In genomic region chr6:102520977-102521376, GRCm38 (mm10) we compare ENCODE assay signal across 24 mouse cellular contexts. TPM values are rescaled to one million over a fixed set of nuclear protein-coding genes. Genes with fewer than 3 reads are reported as not detected.
DNase-seq lines count a peak whose midpoint lies in the region; ATAC-seq lines count a peak whose summit lies in the region.
"Had no signal": no experiment of that assay in that cellular context is flagged by ENCODE, and none has a peak within 500 bp of the region (broad histone marks: within the 10 kb centered on the region; RNA-seq: fewer than 3 reads in every experiment).

No protein-coding gene starts in this region.

- H3K9me3 ChIP-seq in hindbrain, embryonic 11.5 days (ENCODE audit: control insufficient read depth, low read length), result no peaks in the 10 kb centered on the region
- H3K9me3 ChIP-seq in hindbrain, embryonic 13.5 days, result no peaks in the 10 kb centered on the region
- no peaks in the 10 kb centered on the region for H3K9me3 ChIP-seq in neural tube, embryonic 12.5 days
- H3K9me3 ChIP-seq in hindbrain, embryonic 15.5 days, result no peaks in the 10 kb centered on the region
- H3K9me3 ChIP-seq: embryonic facial prominence, embryonic 15.5 days; forebrain, embryonic 10.5 days; heart, embryonic 10.5 days; heart, embryonic 15.5 days; intestine, embryonic 15.5 days had no signal

- H3K27me3 ChIP-seq in hindbrain, embryonic 11.5 days (ENCODE audit: control insufficient read depth, insufficient read depth, low read length), result no peaks in the 10 kb centered on the region
- no peaks in the 10 kb centered on the region for H3K27me3 ChIP-seq in hindbrain, embryonic 13.5 days
- no peaks in the 10 kb centered on the region for H3K27me3 ChIP-seq in neural tube, embryonic 12.5 days (replicated peaks)
- no peaks in the 10 kb centered on the region for H3K27me3 ChIP-seq in hindbrain, embryonic 15.5 days
- H3K27me3 ChIP-seq: embryonic facial prominence, embryonic 15.5 days; heart, embryonic 15.5 days; intestine, embryonic 15.5 days had no signal

- no peaks in the 10 kb centered on the region for H3K36me3 ChIP-seq in hindbrain, embryonic 11.5 days (ENCODE audit: control insufficient read depth, insufficient read depth, low read length)
- H3K36me3 ChIP-seq in hindbrain, embryonic 13.5 days, result no peaks in the 10 kb centered on the region
- H3K36me3 ChIP-seq in neural tube, embryonic 12.5 days, result no peaks in the 10 kb centered on the region
- no peaks in the 10 kb centered on the region for H3K36me3 ChIP-seq in hindbrain, embryonic 15.5 days
- H3K36me3 ChIP-seq: embryonic facial prominence, embryonic 15.5 days; forebrain, embryonic 10.5 days; heart, embryonic 10.5 days; heart, embryonic 15.5 days; intestine, embryonic 15.5 days had no signal

- no peaks in the 10 kb centered on the region for H3K4me1 ChIP-seq in hindbrain, embryonic 11.5 days (replicated peaks; ENCODE audit: control insufficient read depth, insufficient read depth, low read length)
- no peaks in the 10 kb centered on the region for H3K4me1 ChIP-seq in hindbrain, embryonic 13.5 days (replicated peaks)
- no peaks in the 10 kb centered on the region for H3K4me1 ChIP-seq in neural tube, embryonic 12.5 days
- no peaks in the 10 kb centered on the region for H3K4me1 ChIP-seq in hindbrain, embryonic 15.5 days (replicated peaks)
- H3K4me1 ChIP-seq: embryonic facial prominence, embryonic 15.5 days; forebrain, embryonic 10.5 days; heart, embryonic 10.5 days; heart, embryonic 15.5 days; intestine, embryonic 15.5 days had no signal

- peak; percentile 11 for DNase-seq in hindbrain, embryonic 11.5 days (ENCODE audit: low spot score)
- DNase-seq in neural tube, embryonic 10.5 days (ENCODE audit: extremely low spot score, low spot score), result no peak
- DNase-seq in layer of hippocampus, adult 9-10 months (ENCODE audit: low spot score), result no peak
- DNase-seq in heart, postnatal 14 days, result no peak
- DNase-seq: adrenal gland, adult 2 months; adrenal gland, postnatal 25 days; cerebellum, adult 11 months; cerebellum, adult 8-10 months; cerebellum, postnatal 14 days; gastrocnemius, adult 2 months; gastrocnemius, postnatal 25 days; kidney, adult 18-20 months had no signal

- peak; percentile 78 for ATAC-seq in hindbrain, embryonic 11.5 days (ENCODE audit: low FRiP score)
- no peak; the same call in 1 of the 2 replicates for ATAC-seq in hindbrain, embryonic 13.5 days (ENCODE audit: low FRiP score)
- peak; percentile 71 for ATAC-seq in neural tube, embryonic 12.5 days (ENCODE audit: low FRiP score, low read depth)
- peak; percentile 27; the same call in 1 of the 2 replicates for ATAC-seq in hindbrain, embryonic 15.5 days (ENCODE audit: low FRiP score, low read depth)
- ATAC-seq: forebrain, embryonic 14.5 days; intestine, embryonic 15.5 days had no signal

- intact Hi-C loops in heart, postnatal 14 days (cut with DNase I), result no loop called here

- no peak overlapping the region for H3K4me3 ChIP-seq in hindbrain, embryonic 11.5 days (ENCODE audit: low read depth, low read length)
- no peak overlapping the region for H3K4me3 ChIP-seq in hindbrain, embryonic 13.5 days
- H3K4me3 ChIP-seq in neural tube, embryonic 12.5 days, result no peak overlapping the region
- H3K4me3 ChIP-seq in hindbrain, embryonic 15.5 days, result no peak overlapping the region
- H3K4me3 ChIP-seq: embryonic facial prominence, embryonic 15.5 days; erythroblast, embryonic 14.5 days; forebrain, embryonic 10.5 days; gastrocnemius, adult 2 months; heart, embryonic 10.5 days; heart, embryonic 15.5 days; intestine, embryonic 15.5 days had no signal

- WGBS in hindbrain, embryonic 11.5 days, result 51% methylated on average over 2 of the region's 2 CpGs
- WGBS in hindbrain, embryonic 13.5 days, result 47% methylated on average over 2 of the region's 2 CpGs
- 35% methylated on average over 2 of the region's 2 CpGs for WGBS in neural tube, embryonic 12.5 days
- 39% methylated on average over 2 of the region's 2 CpGs for WGBS in hindbrain, embryonic 15.5 days

- no peak overlapping the region for H3K4me2 ChIP-seq in hindbrain, embryonic 11.5 days (replicated peaks; ENCODE audit: low read depth, low read length)
- H3K4me2 ChIP-seq in hindbrain, embryonic 13.5 days, result no peak overlapping the region
- no peak overlapping the region for H3K4me2 ChIP-seq in neural tube, embryonic 12.5 days (replicated peaks)
- H3K4me2 ChIP-seq in hindbrain, embryonic 15.5 days, result no peak overlapping the region
- H3K4me2 ChIP-seq: embryonic facial prominence, embryonic 15.5 days; heart, embryonic 15.5 days; intestine, embryonic 15.5 days had no signal

- no peak overlapping the region for H3K27ac ChIP-seq in hindbrain, embryonic 11.5 days (ENCODE audit: low read depth, low read length)
- H3K27ac ChIP-seq in hindbrain, embryonic 13.5 days, result no peak overlapping the region
- H3K27ac ChIP-seq in neural tube, embryonic 12.5 days, result no peak overlapping the region
- no peak overlapping the region for H3K27ac ChIP-seq in hindbrain, embryonic 15.5 days (replicated peaks)
- H3K27ac ChIP-seq: embryonic facial prominence, embryonic 15.5 days; forebrain, embryonic 10.5 days; gastrocnemius, adult 2 months; heart, embryonic 10.5 days; heart, embryonic 15.5 days; intestine, embryonic 15.5 days had no signal

- H3K9ac ChIP-seq in hindbrain, embryonic 11.5 days (ENCODE audit: low read depth, low read length), result no peak overlapping the region
- no peak overlapping the region for H3K9ac ChIP-seq in hindbrain, embryonic 13.5 days
- no peak overlapping the region for H3K9ac ChIP-seq in neural tube, embryonic 12.5 days
- H3K9ac ChIP-seq in hindbrain, embryonic 15.5 days, result no peak overlapping the region
- H3K9ac ChIP-seq: embryonic facial prominence, embryonic 15.5 days; heart, embryonic 15.5 days; intestine, embryonic 15.5 days had no signal

RNA-seq across cellular contexts. Expression of gene Cntn3, which starts 51.9 kb away (rescaled TPM):
- 1.1 and 1.5 TPM in 2 replicates for polyA plus RNA-seq in hindbrain, embryonic 11.5 days (2014; fragmentation: Nextera tagmentation; extraction: Ambion mirVana)
- polyA plus RNA-seq in hindbrain, embryonic 13.5 days (2015; fragmentation: Nextera tagmentation; extraction: Ambion mirVana), result 2.6 and 3.0 TPM in 2 replicates
- 1.9 and 2.1 TPM in 2 replicates for polyA plus RNA-seq in neural tube, embryonic 12.5 days (2016; fragmentation: Nextera tagmentation; extraction: Ambion mirVana)
- polyA plus RNA-seq in hindbrain, embryonic 15.5 days (2015; fragmentation: Nextera tagmentation; extraction: Ambion mirVana), result 2.8 and 4.0 TPM in 2 replicates
- total RNA-seq in heart, postnatal 14 days (2021), result under 1 TPM in 1 of 2 experiments, not detected in 1; 0.05 TPM
- total RNA-seq: common myeloid progenitor, adult 5-6 weeks; gastrocnemius, adult 2 months; gastrocnemius, postnatal 25 days; granulocyte monocyte progenitor cell, adult 5-6 weeks had no signal
- polyA plus RNA-seq: adrenal gland, adult 2 months had no signal
